Mouse (Mus musculus): Measurements from ENCODE around the gene Hspa12a. TPM values are rescaled to one million over a fixed set of nuclear protein-coding genes. Genes with fewer than 3 reads are reported as not detected.
A peak's percentile ranks its signal among the peaks of the same experiment; 100 is the strongest.

Hspa12a gene
- polyA plus RNA-seq, 1 experiment = 3.7 TPM

- Histone ChIP-seq H3K4me3 (ENCODE audit: extremely low read depth, insufficient read depth, insufficient read length) (no peak overlapping the region), H3K27ac (ENCODE audit: insufficient read depth, low read length) (no peak overlapping the region), H3K36me3 (ENCODE audit: control insufficient read depth, insufficient read depth, low read length) (no peaks in the 10 kb centered on the region), H3K4me1 (ENCODE audit: control insufficient read depth, insufficient read depth, insufficient read length) (peaks cover 3% of the 10 kb centered on the region; the same call in 1 of the 2 replicates), H3K27me3 (ENCODE audit: control insufficient read depth, insufficient read depth, low read length) (no peaks in the 10 kb centered on the region)
- no peak for DNase-seq (ENCODE audit: low read depth in 1 of 2, low spot score in 2 of 2)
- WGBS = 86% methylated on average over 7 of the region's 7 CpGs
- TF ChIP-seq POLR2A (IDR thresholded peaks at IDR 0.05; ENCODE audit: low read depth, low read length) (no peak), CTCF (IDR thresholded peaks at IDR 0.05; ENCODE audit: extremely low read depth, insufficient read depth, insufficient read length, insufficient replicate concordance) (no peak)
Measured at GRCm38 (mm10) chr19:58945959-58946358, 2.5 kb upstream of the Hspa12a start.

- Histone ChIP-seq H3K27ac (ENCODE audit: insufficient read depth, low read length) (no peak overlapping the region), H3K27me3 (ENCODE audit: control insufficient read depth, insufficient read depth, low read length) (no peaks in the 10 kb centered on the region), H3K4me3 (ENCODE audit: extremely low read depth, insufficient read depth, insufficient read length) (no peak overlapping the region), H3K4me1 (ENCODE audit: control insufficient read depth, insufficient read depth, insufficient read length) (no peaks in the 10 kb centered on the region), H3K36me3 (ENCODE audit: control insufficient read depth, insufficient read depth, low read length) (no peaks in the 10 kb centered on the region)
- DNase-seq (ENCODE audit: low read depth in 1 of 2, low spot score in 2 of 2) = no peak
- TF ChIP-seq POLR2A (IDR thresholded peaks at IDR 0.05; ENCODE audit: low read depth, low read length) (no peak), CTCF (IDR thresholded peaks at IDR 0.05; ENCODE audit: extremely low read depth, insufficient read depth, insufficient read length, insufficient replicate concordance) (no peak)
- 50% methylated on average over 4 of the region's 4 CpGs for WGBS
Measured at GRCm38 (mm10) chr19:58933062-58933461, 10.4 kb downstream of the Hspa12a start.

DNA sequence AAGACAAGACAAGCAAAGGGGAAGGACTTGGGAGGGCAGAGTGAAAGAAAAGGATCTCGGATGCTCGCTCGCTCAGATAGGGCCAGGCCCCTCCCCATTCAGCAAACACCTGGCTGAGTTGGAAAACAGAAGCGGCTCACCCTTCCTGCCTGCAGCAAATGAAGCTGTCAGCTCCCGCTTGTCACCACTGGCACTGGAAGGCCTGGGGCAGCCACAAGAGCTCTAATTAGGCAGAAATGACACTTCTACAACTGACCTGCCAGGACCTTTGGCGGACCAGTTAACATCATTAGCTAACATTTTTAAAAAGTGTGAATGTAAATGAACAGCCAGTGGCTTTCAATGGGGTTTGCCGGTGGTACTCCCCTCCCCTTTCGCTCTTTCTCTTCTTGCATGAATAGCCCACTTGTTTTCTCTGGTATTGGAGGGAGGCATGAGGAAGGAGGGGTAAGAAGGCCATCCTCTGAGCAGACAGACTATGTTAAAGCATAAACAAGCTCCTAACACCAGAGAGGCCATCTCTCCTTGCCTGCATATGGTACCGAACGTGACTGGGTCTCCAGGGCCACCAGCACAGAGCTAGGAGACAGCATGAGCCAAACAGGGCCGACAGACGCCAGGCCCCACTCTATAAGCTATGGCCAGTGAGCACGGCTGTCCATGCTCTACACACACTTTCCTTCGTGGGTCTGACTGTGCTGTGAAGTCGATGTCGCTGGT is 12.2 kb downstream of the Hspa12a start:
- WGBS = 70% methylated on average over 16 of the region's 16 CpGs

DNA sequence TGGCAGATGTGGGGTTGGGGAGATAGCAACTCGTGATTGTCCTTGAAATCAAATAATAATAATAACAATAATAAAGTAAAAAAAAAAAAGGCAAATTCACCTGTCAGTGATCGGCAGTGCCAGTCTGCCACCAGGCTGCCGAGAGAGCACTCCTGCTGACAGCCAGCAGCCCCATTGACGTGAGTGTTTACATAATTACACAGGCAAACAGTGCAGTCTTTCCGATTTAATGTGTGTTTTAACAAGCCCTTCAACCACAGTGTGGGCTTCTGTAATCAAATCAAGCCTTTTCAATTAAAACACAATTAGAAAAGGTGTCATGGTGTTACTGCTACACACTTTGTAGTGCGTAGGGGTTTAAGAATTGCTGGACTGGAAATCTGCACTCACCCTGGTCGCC is 24.3 kb downstream of the Hspa12a start:
- 42% methylated on average over 7 of the region's 7 CpGs for WGBS
- no peaks in the 10 kb centered on the region for H3K4me1 ChIP-seq (ENCODE audit: control insufficient read depth, insufficient read depth, insufficient read length)
- H3K4me3 ChIP-seq (ENCODE audit: extremely low read depth, insufficient read depth, insufficient read length) = no peak overlapping the region
- no peak overlapping the region for H3K27ac ChIP-seq (ENCODE audit: insufficient read depth, low read length)
- H3K36me3 ChIP-seq (ENCODE audit: control insufficient read depth, insufficient read depth, low read length) = no peaks in the 10 kb centered on the region
- H3K27me3 ChIP-seq (ENCODE audit: control insufficient read depth, insufficient read depth, low read length) = no peaks in the 10 kb centered on the region
- TF ChIP-seq POLR2A (IDR thresholded peaks at IDR 0.05; ENCODE audit: low read depth, low read length) (no peak), CTCF (IDR thresholded peaks at IDR 0.05; ENCODE audit: extremely low read depth, insufficient read depth, insufficient read length, insufficient replicate concordance) (no peak)
- DNase-seq (ENCODE audit: low read depth in 1 of 2, low spot score in 2 of 2) = no peak

More for the DNA sequence above, 12.2 kb downstream of the Hspa12a start:
- Histone ChIP-seq H3K27ac (ENCODE audit: insufficient read depth, low read length) (no peak overlapping the region), H3K4me1 (ENCODE audit: control insufficient read depth, insufficient read depth, insufficient read length) (no peaks in the 10 kb centered on the region), H3K4me3 (ENCODE audit: extremely low read depth, insufficient read depth, insufficient read length) (no peak overlapping the region), H3K36me3 (ENCODE audit: control insufficient read depth, insufficient read depth, low read length) (no peaks in the 10 kb centered on the region), H3K27me3 (ENCODE audit: control insufficient read depth, insufficient read depth, low read length) (no peaks in the 10 kb centered on the region)
- TF ChIP-seq POLR2A (IDR thresholded peaks at IDR 0.05; ENCODE audit: low read depth, low read length) (no peak), CTCF (IDR thresholded peaks at IDR 0.05; ENCODE audit: extremely low read depth, insufficient read depth, insufficient read length, insufficient replicate concordance) (no peak)
- DNase-seq (ENCODE audit: low read depth in 1 of 2, low spot score in 2 of 2) = no peak

DNA sequence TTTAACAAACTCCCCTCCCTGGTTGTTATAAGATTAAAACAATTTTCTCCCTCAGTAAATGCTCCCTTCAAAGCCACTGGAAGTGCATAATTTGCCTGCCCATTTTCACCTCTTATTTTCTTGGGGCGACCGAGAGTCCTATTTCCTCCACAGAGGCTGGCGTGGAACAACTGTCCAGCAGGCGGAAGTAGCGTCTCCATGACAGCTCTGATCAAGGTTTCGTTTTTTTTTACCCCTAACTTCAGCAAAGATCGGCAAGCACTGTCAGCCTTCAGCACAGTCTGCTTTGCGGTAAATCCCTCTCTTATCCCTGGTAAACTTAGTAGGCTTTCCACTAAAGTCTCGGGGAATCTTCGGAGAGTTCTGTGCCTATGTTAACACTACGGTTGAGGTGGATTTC is 24.9 kb downstream of the Hspa12a start:
- H3K4me3 ChIP-seq (ENCODE audit: extremely low read depth, insufficient read depth, insufficient read length) = peak overlapping the region; percentile 6; the same call in 1 of the 2 replicates
- no peaks in the 10 kb centered on the region for H3K4me1 ChIP-seq (ENCODE audit: control insufficient read depth, insufficient read depth, insufficient read length)
- WGBS = 12% methylated on average over 11 of the region's 11 CpGs
- H3K36me3 ChIP-seq (ENCODE audit: control insufficient read depth, insufficient read depth, low read length) = no peaks in the 10 kb centered on the region
- DNase-seq (ENCODE audit: low read depth in 1 of 2, low spot score in 2 of 2) = no peak
- H3K27ac ChIP-seq (ENCODE audit: insufficient read depth, low read length) = no peak overlapping the region
- TF ChIP-seq POLR2A (IDR thresholded peaks at IDR 0.05; ENCODE audit: low read depth, low read length) = no peak
- no peak for TF ChIP-seq CTCF (IDR thresholded peaks at IDR 0.05; ENCODE audit: extremely low read depth, insufficient read depth, insufficient read length, insufficient replicate concordance)
- H3K27me3 ChIP-seq (ENCODE audit: control insufficient read depth, insufficient read depth, low read length) = no peaks in the 10 kb centered on the region

GRCm38 (mm10) chr19:58913301-58913700 is 30.2 kb downstream of the Hspa12a start:
- Histone ChIP-seq H3K4me1 (ENCODE audit: control insufficient read depth, insufficient read depth, insufficient read length) (no peaks in the 10 kb centered on the region; the same call in 1 of the 2 replicates), H3K27ac (ENCODE audit: insufficient read depth, low read length) (no peak overlapping the region), H3K27me3 (ENCODE audit: control insufficient read depth, insufficient read depth, low read length) (no peaks in the 10 kb centered on the region), H3K36me3 (ENCODE audit: control insufficient read depth, insufficient read depth, low read length) (no peaks in the 10 kb centered on the region), H3K4me3 (ENCODE audit: extremely low read depth, insufficient read depth, insufficient read length) (no peak overlapping the region)
- no peak for DNase-seq (ENCODE audit: low read depth in 1 of 2, low spot score in 2 of 2)
- TF ChIP-seq POLR2A (IDR thresholded peaks at IDR 0.05; ENCODE audit: low read depth, low read length) = no peak
- no peak for TF ChIP-seq CTCF (IDR thresholded peaks at IDR 0.05; ENCODE audit: extremely low read depth, insufficient read depth, insufficient read length, insufficient replicate concordance)
- WGBS = 86% methylated on average over 6 of the region's 6 CpGs

DNA sequence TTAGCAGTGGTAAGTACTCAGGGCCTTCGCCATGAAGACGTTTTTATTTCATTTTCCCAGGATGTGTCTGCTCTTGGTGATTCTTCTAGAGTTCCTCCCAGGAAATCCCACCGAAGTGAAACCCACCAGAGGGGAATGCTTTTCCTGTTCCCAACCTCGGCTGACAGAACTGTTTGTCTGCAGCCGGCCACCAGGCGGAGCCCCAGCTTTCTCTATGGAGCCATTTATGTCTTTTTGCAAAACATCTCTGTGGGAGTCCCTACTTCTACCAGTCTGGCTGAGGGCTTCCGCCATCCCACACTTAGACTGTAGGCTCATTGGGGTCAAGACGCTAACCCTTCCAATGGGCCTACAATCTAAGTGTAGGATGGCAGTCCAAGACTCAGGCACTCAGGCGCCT is 32.1 kb downstream of the Hspa12a start:
- no peak for TF ChIP-seq POLR2A (IDR thresholded peaks at IDR 0.05; ENCODE audit: low read depth, low read length)
- TF ChIP-seq CTCF (IDR thresholded peaks at IDR 0.05; ENCODE audit: extremely low read depth, insufficient read depth, insufficient read length, insufficient replicate concordance) = peak; percentile 58; the same call in 1 of the 2 replicates
- WGBS = 10% methylated on average over 9 of the region's 9 CpGs
- no peak overlapping the region for H3K4me3 ChIP-seq (ENCODE audit: extremely low read depth, insufficient read depth, insufficient read length)

More for the DNA sequence above, 32.1 kb downstream of the Hspa12a start:
- DNase-seq (ENCODE audit: low read depth in 1 of 2, low spot score in 2 of 2) = peak in 1 of 2 experiments; percentile 45
- Histone ChIP-seq H3K4me1 (ENCODE audit: control insufficient read depth, insufficient read depth, insufficient read length) (peaks cover 3% of the 10 kb centered on the region; the same call in 1 of the 2 replicates), H3K36me3 (ENCODE audit: control insufficient read depth, insufficient read depth, low read length) (no peaks in the 10 kb centered on the region), H3K27ac (ENCODE audit: insufficient read depth, low read length) (no peak overlapping the region), H3K27me3 (ENCODE audit: control insufficient read depth, insufficient read depth, low read length) (no peaks in the 10 kb centered on the region)

All from spleen, adult 2 months (tissue).